ENCODE assay signal across 13 mouse cellular contexts in the genomic region with DNA sequence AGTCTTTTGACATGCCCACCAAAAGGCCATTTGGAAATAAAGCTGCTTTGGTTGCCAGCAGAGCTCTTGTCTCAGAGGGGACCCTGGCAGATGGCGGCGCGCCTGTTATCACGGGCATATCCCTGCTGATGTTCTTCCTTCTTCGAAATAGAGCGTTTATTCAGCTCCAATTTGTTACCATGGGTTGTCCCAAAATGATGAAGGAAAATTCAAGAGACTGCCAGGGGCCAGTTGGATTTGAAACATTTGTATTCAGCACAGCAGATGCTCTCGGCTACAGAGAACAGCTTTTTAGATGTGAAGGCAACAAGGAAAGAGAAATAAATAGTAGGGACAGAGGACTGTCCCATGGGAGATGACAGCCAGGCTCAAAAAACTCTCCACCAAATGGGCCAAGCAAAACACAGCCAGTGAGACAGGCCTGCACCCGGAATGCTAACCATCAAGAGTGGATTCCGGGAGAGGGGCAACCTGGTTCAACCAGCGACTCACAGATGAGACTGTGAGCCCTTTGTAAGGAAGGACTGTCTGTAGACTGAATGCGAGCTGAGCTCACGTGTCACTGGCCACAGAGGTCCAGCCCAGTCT. TPM values are rescaled to one million over a fixed set of nuclear protein-coding genes. Genes with fewer than 3 reads are reported as not detected.
DNase-seq lines count a peak whose midpoint lies in the region; ATAC-seq lines count a peak whose summit lies in the region.
"Had no signal": no experiment of that assay in that cellular context is flagged by ENCODE, and none has a peak within 500 bp of the region (broad histone marks: within the 10 kb centered on the region; RNA-seq: fewer than 3 reads in every experiment).

No protein-coding gene starts in this region.

- no peak overlapping the region for H3K9ac ChIP-seq in forebrain, embryonic 14.5 days (ENCODE audit: low read length)
- no peak overlapping the region for H3K9ac ChIP-seq in forebrain, embryonic 12.5 days
- H3K9ac ChIP-seq: embryonic facial prominence, embryonic 13.5 days had no signal

- H3K4me1 ChIP-seq in forebrain, embryonic 14.5 days (ENCODE audit: control insufficient read depth, insufficient read depth, low read length) = no peaks in the 10 kb centered on the region
- no peaks in the 10 kb centered on the region for H3K4me1 ChIP-seq in forebrain, embryonic 12.5 days

- H3K4me3 ChIP-seq in forebrain, embryonic 14.5 days (ENCODE audit: low read depth, low read length) = no peak overlapping the region
- no peak overlapping the region for H3K4me3 ChIP-seq in forebrain, embryonic 12.5 days (replicated peaks)
- H3K4me3 ChIP-seq: embryonic facial prominence, embryonic 13.5 days had no signal

- H3K27ac ChIP-seq in forebrain, embryonic 14.5 days (ENCODE audit: low read depth, low read length) = peak overlapping the region; percentile 44
- no peak overlapping the region for H3K27ac ChIP-seq in forebrain, embryonic 12.5 days
- H3K27ac ChIP-seq: embryonic facial prominence, embryonic 13.5 days had no signal

- no peak for ATAC-seq in forebrain, embryonic 14.5 days
- ATAC-seq in forebrain, embryonic 12.5 days (ENCODE audit: low FRiP score) = no peak
- ATAC-seq in activated CD4-positive, CD25-positive, alpha-beta regulatory T cell, adult 4 months = no peak

- no peaks in the 10 kb centered on the region for H3K9me3 ChIP-seq in forebrain, embryonic 14.5 days (replicated peaks; ENCODE audit: control insufficient read depth, low read length)
- H3K9me3 ChIP-seq in forebrain, embryonic 12.5 days = no peaks in the 10 kb centered on the region
- H3K9me3 ChIP-seq: embryonic facial prominence, embryonic 13.5 days had no signal

- no peaks in the 10 kb centered on the region for H3K36me3 ChIP-seq in forebrain, embryonic 14.5 days (ENCODE audit: control insufficient read depth, insufficient read depth, low read length)
- H3K36me3 ChIP-seq in forebrain, embryonic 12.5 days (replicated peaks) = no peaks in the 10 kb centered on the region
- H3K36me3 ChIP-seq: embryonic facial prominence, embryonic 13.5 days had no signal

- no peaks in the 10 kb centered on the region for H3K27me3 ChIP-seq in forebrain, embryonic 14.5 days (replicated peaks; ENCODE audit: control insufficient read depth, insufficient read depth, low read length)
- H3K27me3 ChIP-seq in forebrain, embryonic 12.5 days = no peaks in the 10 kb centered on the region
- H3K27me3 ChIP-seq: embryonic facial prominence, embryonic 13.5 days had no signal

- peak; percentile 51 for DNase-seq in forebrain, embryonic 14.5 days (ENCODE audit: low spot score)
- DNase-seq in Muller cell, postnatal 12 days (ENCODE audit: inconsistent ontology term) = peak; percentile 32
- DNase-seq in frontal cortex, postnatal 36 days (ENCODE audit: low spot score in 2 of 2) = peak; percentile 13 to 50
- DNase-seq in layer of hippocampus, postnatal 36 days = peak; percentile 42 to 59
- DNase-seq in ovary, postnatal 14 days (ENCODE audit: low spot score) = no peak
- DNase-seq in embryo, embryonic 11 days = no peak

- no peak overlapping the region for H3K4me2 ChIP-seq in forebrain, embryonic 14.5 days (ENCODE audit: low read length)
- no peak overlapping the region for H3K4me2 ChIP-seq in forebrain, embryonic 12.5 days
- H3K4me2 ChIP-seq: embryonic facial prominence, embryonic 13.5 days had no signal

- WGBS in forebrain, embryonic 14.5 days = 77% methylated on average over 12 of the region's 12 CpGs
- 86% methylated on average over 12 of the region's 12 CpGs for WGBS in forebrain, embryonic 12.5 days

RNA-seq across cellular contexts. Expression of a gene that starts 12.0 kb away (rescaled TPM):
- polyA plus RNA-seq in forebrain, embryonic 14.5 days (2014; fragmentation: Nextera tagmentation; extraction: Ambion mirVana) = not detected in 2 replicates
- not detected in 2 replicates for polyA plus RNA-seq in forebrain, embryonic 12.5 days (2016; fragmentation: Nextera tagmentation; extraction: Ambion mirVana)
- total RNA-seq in layer of hippocampus, postnatal 36 days (2021) = under 1 TPM; 0.22 to 0.33 TPM
- polyA plus RNA-seq in activated CD4-positive, CD25-positive, alpha-beta regulatory T cell, adult 4 months (2017; shearing (Covaris generic)) = 1 to 10 TPM; 2.2 TPM
- polyA plus RNA-seq: C2C12; liver, embryonic 16.5 days; urinary bladder, adult 2 months had no signal

RNA-seq across cellular contexts. Expression of a gene that starts 17.3 kb away (rescaled TPM):
- not detected in 2 replicates for polyA plus RNA-seq in forebrain, embryonic 14.5 days (2014; fragmentation: Nextera tagmentation; extraction: Ambion mirVana)
- polyA plus RNA-seq in forebrain, embryonic 12.5 days (2016; fragmentation: Nextera tagmentation; extraction: Ambion mirVana) = not detected in 2 replicates
- not detected for total RNA-seq in layer of hippocampus, postnatal 36 days (2021)
- polyA plus RNA-seq in activated CD4-positive, CD25-positive, alpha-beta regulatory T cell, adult 4 months (2017; shearing (Covaris generic)) = under 1 TPM in 1 of 2 experiments, not detected in 1; 0.95 TPM
- polyA plus RNA-seq: C2C12; embryonic facial prominence, embryonic 13.5 days; liver, embryonic 16.5 days; urinary bladder, adult 2 months had no signal

RNA-seq across cellular contexts. Expression of a gene that starts 17.4 kb away (rescaled TPM):
- 0.33 and 0.37 TPM in 2 replicates for polyA plus RNA-seq in forebrain, embryonic 14.5 days (2014; fragmentation: Nextera tagmentation; extraction: Ambion mirVana)
- polyA plus RNA-seq in forebrain, embryonic 12.5 days (2016; fragmentation: Nextera tagmentation; extraction: Ambion mirVana) = not detected in 2 replicates
- 1 to 10 TPM; 1.3 to 1.5 TPM for total RNA-seq in layer of hippocampus, postnatal 36 days (2021)
- under 1 TPM; 0.13 to 0.58 TPM for polyA plus RNA-seq in activated CD4-positive, CD25-positive, alpha-beta regulatory T cell, adult 4 months (2017; shearing (Covaris generic))
- total RNA-seq: neutrophil, adult 5-6 weeks had no signal

RNA-seq across cellular contexts. Expression of a gene that starts 54.0 kb away (rescaled TPM):
- polyA plus RNA-seq in forebrain, embryonic 14.5 days (2014; fragmentation: Nextera tagmentation; extraction: Ambion mirVana) = 0.30 and 0.40 TPM in 2 replicates
- polyA plus RNA-seq in forebrain, embryonic 12.5 days (2016; fragmentation: Nextera tagmentation; extraction: Ambion mirVana) = 0.42 and 0.43 TPM in 2 replicates
- total RNA-seq in layer of hippocampus, postnatal 36 days (2021) = 1 to 10 TPM; 1.2 to 1.8 TPM
- polyA plus RNA-seq in activated CD4-positive, CD25-positive, alpha-beta regulatory T cell, adult 4 months (2017; shearing (Covaris generic)) = 1 to 10 TPM in 1 of 2 experiments, under 1 TPM in 1; 0.90 to 2.2 TPM
- polyA plus RNA-seq: C2C12 had no signal

RNA-seq across cellular contexts. Expression of a gene that starts 54.3 kb away (rescaled TPM):
- 0.54 and 0.62 TPM in 2 replicates for polyA plus RNA-seq in forebrain, embryonic 14.5 days (2014; fragmentation: Nextera tagmentation; extraction: Ambion mirVana)
- polyA plus RNA-seq in forebrain, embryonic 12.5 days (2016; fragmentation: Nextera tagmentation; extraction: Ambion mirVana) = 1.2 and 1.7 TPM in 2 replicates
- 10 to 100 TPM in 1 of 2 experiments, 1 to 10 TPM in 1; 6.0 to 10.1 TPM for total RNA-seq in layer of hippocampus, postnatal 36 days (2021)
- polyA plus RNA-seq in activated CD4-positive, CD25-positive, alpha-beta regulatory T cell, adult 4 months (2017; shearing (Covaris generic)) = 10 to 100 TPM in 1 of 2 experiments, 1 to 10 TPM in 1; 9.8 to 10.3 TPM

Comparison
In these comparisons a context has a peak if more than half of its experiments do, and no peak if none do; other contexts are left out.
1. DNase-seq: peak in forebrain, embryonic 14.5 days (single experiment), Muller cell, postnatal 12 days (single experiment), frontal cortex, postnatal 36 days (2 of 2) and layer of hippocampus, postnatal 36 days (2 of 2); none in ovary, postnatal 14 days (single experiment) and embryo, embryonic 11 days (single experiment).